Mouse (Mus musculus) heart, adult 2 months (tissue): ENCODE data around the gene Dusp23. TPM values are rescaled to one million over a fixed set of nuclear protein-coding genes. Genes with fewer than 3 reads are reported as not detected.

Source experiments
- DNase-seq, 2 experiments: peaks; one replicate each; pipeline ENCODE4 v3.0.0; 2021
- H3K27ac ChIP-seq: fragments of 200-600 bp; 2 replicates; pipeline ENCODE4 v1.8.1; 2022
- H3K27me3 ChIP-seq: fragments of 200-500 bp; 2 replicates; pipeline ENCODE4 v1.6.1; 2012; ENCODE audit warnings: mild to moderate bottlenecking, low read length, inconsistent platforms, mixed read lengths; ENCODE audit not compliant: control insufficient read depth, insufficient read depth
- H3K36me3 ChIP-seq: fragments of 200-500 bp; 2 replicates; pipeline ENCODE4 v1.6.1; 2012; ENCODE audit warnings: low read length, inconsistent platforms; ENCODE audit not compliant: control insufficient read depth, insufficient read depth
- H3K4me1 ChIP-seq: fragments of 200-500 bp; 2 replicates; pipeline ENCODE4 v1.6.1; 2011; ENCODE audit warnings: low read length; ENCODE audit not compliant: control insufficient read depth, insufficient read depth
- H3K4me3 ChIP-seq: fragments of 200-600 bp; 2 replicates; pipeline ENCODE4 v1.8.1; 2022
- H3K79me2 ChIP-seq: fragments of 200-500 bp; replicated peaks from 2 replicates; pipeline ENCODE4 v1.6.1; 2012; ENCODE audit warnings: mild to moderate bottlenecking, inconsistent platforms, low read length, moderate library complexity, mixed read lengths; ENCODE audit not compliant: control insufficient read depth, insufficient read depth
- H3K9ac ChIP-seq: fragments of 200-500 bp; 2 replicates; pipeline ENCODE4 v1.6.1; 2012; ENCODE audit warnings: low read depth, mild to moderate bottlenecking, control low read depth, inconsistent platforms, low read length, mixed read lengths
- CTCF ChIP-seq: fragments of 200-600 bp; IDR thresholded peaks from 2 replicates; pipeline ENCODE4 v1.8.1; 2022; ENCODE audit warnings: antibody characterized with exemption, mild to moderate bottlenecking, moderate library complexity
- EP300 ChIP-seq: fragments of 200-500 bp; IDR thresholded peaks from 2 replicates; pipeline ENCODE4 v1.6.1; 2011; ENCODE audit warnings: low read depth, low read length, control low read depth; ENCODE audit not compliant: insufficient read depth
- POLR2A ChIP-seq: fragments of 200-500 bp; IDR thresholded peaks from 2 replicates; pipeline ENCODE4 v1.6.1; 2011; ENCODE audit warnings: mild to moderate bottlenecking, low read depth, low read length, control low read depth; ENCODE audit not compliant: insufficient read depth
- WGBS: fragments of 180-500 bp; shearing (Covaris S2); methylation state at CpG from one replicate; pipeline ENCODE4 v1.1.7; 2018; 5-methylcytosine and 5-hydroxymethylcytosine counted together
- intact Hi-C: fragments of 180-260 bp; cut with DNase I; formaldehyde crosslinking; loops from one replicate; pipeline ENCODE4 v1.15.1; 2025
- polyA plus RNA-seq: library from polyadenylated mRNA; depleted of rRNA; stranded (reverse); fragments of >200 nt; gene quantifications from 2 replicates; pipeline ENCODE4 v1.2.3, GENCODE M21; 2012
- total RNA-seq, 2 experiments: library from RNA; stranded (reverse); gene quantifications; 2 replicates each; pipeline ENCODE4 v1.2.3; 2021

Gene Dusp23
- total and polyA plus RNA-seq, 3 experiments: 10.1 to 38.1 (median 12.3) TPM

DNA sequence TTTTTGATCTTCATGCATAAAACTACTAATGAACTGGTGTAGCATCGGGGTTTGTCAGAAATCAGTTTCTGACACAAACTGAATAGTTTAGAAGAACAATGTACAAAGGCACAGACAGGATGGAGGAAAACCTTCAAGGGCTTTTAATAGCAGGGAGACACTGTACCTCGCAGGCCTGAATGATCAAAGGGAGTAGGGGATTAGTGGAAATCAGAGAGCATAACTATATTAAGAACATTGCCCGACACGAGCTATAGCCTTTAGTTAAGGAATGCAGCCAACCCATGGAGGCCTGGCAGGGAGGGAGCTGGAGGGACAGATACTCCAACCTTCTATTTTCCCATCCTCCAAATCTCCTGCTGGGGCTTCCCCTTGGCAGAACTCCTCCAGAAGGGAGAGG, 14.5 kb upstream of the Dusp23 start:
- WGBS: 30% methylated on average over 4 of the region's 4 CpGs
- Histone ChIP-seq H3K4me1 (no peaks in the 10 kb centered on the region; the same call in 1 of the 2 replicates), H3K27me3 (no peaks in the 10 kb centered on the region), H3K9ac (no peak overlapping the region), H3K36me3 (no peaks in the 10 kb centered on the region), H3K79me2 (no peaks in the 10 kb centered on the region), H3K4me3 (no peak overlapping the region), H3K27ac (no peak overlapping the region)
- no peak for DNase-seq
- intact Hi-C loops: no loop called here
- no peak for TF ChIP-seq EP300
- no peak for TF ChIP-seq CTCF
- TF ChIP-seq POLR2A: no peak

- Histone ChIP-seq H3K79me2 (no peaks in the 10 kb centered on the region), H3K4me3 (no peak overlapping the region), H3K9ac (no peak overlapping the region), H3K27ac (no peak overlapping the region), H3K4me1 (peaks cover 7% of the 10 kb centered on the region), H3K27me3 (0 out of 2 replicates have a peak, but pooled peaks cover 2% of the 10 kb centered on the region), H3K36me3 (no peaks in the 10 kb centered on the region; the same call in 1 of the 2 replicates)
- TF ChIP-seq CTCF: no peak
- TF ChIP-seq POLR2A: no peak
- no peak for TF ChIP-seq EP300
- intact Hi-C loops: loop anchor here (10.0 kb wide), 1 partner anchor 756 kb away; no protein-coding TSS in a partner anchor
- WGBS: 19% methylated on average over 2 of the region's 2 CpGs
- peak in 1 of 2 experiments; percentile 19 for DNase-seq
Measured at GRCm38 (mm10) chr1:172638781-172639180, 6.0 kb upstream of the Dusp23 start.

- Histone ChIP-seq H3K27me3 (0 out of 2 replicates have a peak, but pooled peaks cover 2% of the 10 kb centered on the region), H3K9ac (no peak overlapping the region), H3K27ac (no peak overlapping the region), H3K4me1 (peaks cover 7% of the 10 kb centered on the region), H3K4me3 (no peak overlapping the region), H3K36me3 (no peaks in the 10 kb centered on the region; the same call in 1 of the 2 replicates), H3K79me2 (no peaks in the 10 kb centered on the region)
- intact Hi-C loops: loop anchor here (10.0 kb wide), 1 partner anchor 757 kb away; no protein-coding TSS in a partner anchor
- no peak for DNase-seq
- TF ChIP-seq EP300 (no peak), CTCF (no peak), POLR2A (no peak)
- WGBS: 58% methylated on average over 4 of the region's 4 CpGs
Measured at GRCm38 (mm10) chr1:172637801-172638200, 5.0 kb upstream of the Dusp23 start.

- DNase-seq: no peak
- Histone ChIP-seq H3K36me3 (no peaks in the 10 kb centered on the region; the same call in 1 of the 2 replicates), H3K27me3 (0 out of 2 replicates have a peak, but pooled peaks cover 2% of the 10 kb centered on the region), H3K79me2 (no peaks in the 10 kb centered on the region), H3K4me1 (peaks cover 8% of the 10 kb centered on the region), H3K27ac (no peak overlapping the region), H3K4me3 (no peak overlapping the region), H3K9ac (no peak overlapping the region)
- intact Hi-C loops: loop anchor here (10.0 kb wide), 1 partner anchor 759 kb away; no protein-coding TSS in a partner anchor
- no peak for TF ChIP-seq POLR2A
- TF ChIP-seq EP300: no peak
- TF ChIP-seq CTCF: no peak
- WGBS: 79% methylated on average over 5 of the region's 5 CpGs
Measured at GRCm38 (mm10) chr1:172636266-172636665, 3.5 kb upstream of the Dusp23 start.

- TF ChIP-seq CTCF (no peak), EP300 (no peak), POLR2A (no peak)
- Histone ChIP-seq H3K27me3 (no peaks in the 10 kb centered on the region), H3K4me1 (peaks cover 8% of the 10 kb centered on the region), H3K36me3 (no peaks in the 10 kb centered on the region; the same call in 1 of the 2 replicates), H3K4me3 (no peak overlapping the region), H3K27ac (peak overlapping the region; percentile 44), H3K79me2 (no peaks in the 10 kb centered on the region), H3K9ac (no peak overlapping the region)
- no peak for DNase-seq
- intact Hi-C loops: loop anchor here (10.0 kb wide), 1 partner anchor 760 kb away; no protein-coding TSS in a partner anchor
- 35% methylated on average over 4 of the region's 4 CpGs for WGBS
Measured at GRCm38 (mm10) chr1:172635258-172635657, 2.5 kb upstream of the Dusp23 start.

DNA sequence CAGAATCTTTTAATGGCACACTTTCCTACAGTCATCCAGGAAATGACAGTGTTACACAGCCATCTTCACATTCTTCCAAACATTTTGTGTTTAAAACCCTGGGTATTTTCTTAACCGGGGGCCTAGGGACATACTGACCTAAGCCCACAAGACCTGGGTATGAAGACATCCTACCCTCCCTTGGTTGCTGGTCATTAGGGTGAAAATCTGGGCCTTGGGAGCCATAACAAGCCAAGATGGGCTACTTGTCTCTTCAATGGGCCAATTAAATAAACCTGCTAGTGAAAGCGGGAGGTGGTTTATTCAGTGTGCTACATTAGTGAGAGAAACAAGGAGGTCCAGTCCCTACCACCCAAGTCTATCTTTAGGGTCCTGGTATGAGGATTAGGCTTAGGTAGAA, 1.4 kb upstream of the Dusp23 start:
- H3K27me3 ChIP-seq: no peaks in the 10 kb centered on the region
- intact Hi-C loops: loop anchor here (10.0 kb wide), 1 partner anchor 761 kb away; no protein-coding TSS in a partner anchor
- no peak overlapping the region for H3K9ac ChIP-seq
- no peak overlapping the region for H3K4me3 ChIP-seq
- H3K27ac ChIP-seq: peak overlapping the region; percentile 44; the same call in 1 of the 2 replicates
- H3K79me2 ChIP-seq: no peaks in the 10 kb centered on the region
- peaks cover 8% of the 10 kb centered on the region for H3K4me1 ChIP-seq
- DNase-seq: no peak
- H3K36me3 ChIP-seq: no peaks in the 10 kb centered on the region; the same call in 1 of the 2 replicates
- WGBS: 86% methylated on average over 2 of the region's 2 CpGs
- TF ChIP-seq EP300 (no peak), POLR2A (no peak), CTCF (no peak)
